Mouse (Mus musculus): ENCODE results near the gene 6030452D12Rik.

- TF ChIP-seq CTCF (IDR thresholded peaks at IDR 0.05; ENCODE audit: control insufficient read depth, insufficient read depth, low read length) (no peak), POLR2A (IDR thresholded peaks at IDR 0.05; ENCODE audit: borderline replicate concordance, control insufficient read depth, low read depth, low read length) (no peak)
Observed at GRCm38 (mm10) chr8:106533709-106534108, 33.4 kb downstream of the 6030452D12Rik start.
